Comparison of ENCODE assay signal across 9 mouse cellular contexts in genomic region chr6:99991079-99991478, GRCm38 (mm10).
DNase-seq lines count a peak whose midpoint lies in the region; ATAC-seq and TF ChIP-seq lines count a peak whose summit lies in the region.
"Had no signal": no experiment of that assay in that cellular context is flagged by ENCODE, and none has a peak within 500 bp of the region (broad histone marks: within the 10 kb centered on the region; RNA-seq: fewer than 3 reads in every experiment).

No protein-coding gene starts in this region.

- no peak overlapping the region for H3K4me3 ChIP-seq in MEL (ENCODE audit: control insufficient read depth in 1 of 2, insufficient read depth in 1 of 2, low read depth in 2 of 2, low read length in 2 of 2)
- H3K4me3 ChIP-seq in embryonic facial prominence, embryonic 14.5 days (ENCODE audit: low read depth, low read length) = no peak overlapping the region
- no peak overlapping the region for H3K4me3 ChIP-seq in hindbrain, embryonic 14.5 days (replicated peaks; ENCODE audit: low read length)
- H3K4me3 ChIP-seq in midbrain, embryonic 16.5 days (ENCODE audit: low read depth, low read length) = no peak overlapping the region
- H3K4me3 ChIP-seq: midbrain, embryonic 12.5 days had no signal

- no peaks in the 10 kb centered on the region for H3K9me3 ChIP-seq in MEL (replicated peaks; ENCODE audit: insufficient read depth, low read length)
- no peaks in the 10 kb centered on the region for H3K9me3 ChIP-seq in embryonic facial prominence, embryonic 14.5 days (ENCODE audit: control insufficient read depth, low read length)
- no peaks in the 10 kb centered on the region for H3K9me3 ChIP-seq in hindbrain, embryonic 14.5 days (ENCODE audit: control insufficient read depth, low read length)
- no peaks in the 10 kb centered on the region for H3K9me3 ChIP-seq in midbrain, embryonic 16.5 days (replicated peaks; ENCODE audit: control insufficient read depth, low read length, poor library complexity, severe bottlenecking)
- H3K9me3 ChIP-seq: midbrain, embryonic 12.5 days had no signal

- H3K79me2 ChIP-seq in MEL (ENCODE audit: control insufficient read depth, insufficient read depth, low read length, poor library complexity) = no peaks in the 10 kb centered on the region

- TF ChIP-seq POLR2A in MEL (IDR thresholded peaks at IDR 0.05; ENCODE audit: control insufficient read depth in 1 of 2, insufficient read depth in 1 of 2, low read depth in 1 of 2, low read length in 2 of 2, poor library complexity in 1 of 2) = no peak

- no peak overlapping the region for H3K4me2 ChIP-seq in embryonic facial prominence, embryonic 14.5 days (ENCODE audit: low read depth, low read length)
- H3K4me2 ChIP-seq in hindbrain, embryonic 14.5 days (replicated peaks) = no peak overlapping the region
- no peak overlapping the region for H3K4me2 ChIP-seq in midbrain, embryonic 16.5 days (ENCODE audit: low read length)
- H3K4me2 ChIP-seq: midbrain, embryonic 12.5 days had no signal

- peak overlapping the region; percentile 30; the same call in 1 of the 2 replicates for H3K27ac ChIP-seq in MEL (ENCODE audit: control insufficient read depth, low read depth, low read length)
- peak overlapping the region; percentile 33; the same call in 1 of the 2 replicates for H3K27ac ChIP-seq in embryonic facial prominence, embryonic 14.5 days (replicated peaks; ENCODE audit: low read depth, low read length)
- no peak overlapping the region for H3K27ac ChIP-seq in hindbrain, embryonic 14.5 days
- H3K27ac ChIP-seq in midbrain, embryonic 16.5 days (ENCODE audit: low read length) = no peak overlapping the region
- H3K27ac ChIP-seq: midbrain, embryonic 12.5 days had no signal

- TF ChIP-seq RAD21 in MEL (IDR thresholded peaks at IDR 0.05; ENCODE audit: low read depth, low read length) = no peak

- WGBS in embryonic facial prominence, embryonic 14.5 days = 29% methylated on average over 7 of the region's 7 CpGs
- 55% methylated on average over 7 of the region's 7 CpGs for WGBS in hindbrain, embryonic 14.5 days
- WGBS in midbrain, embryonic 16.5 days = 50% methylated on average over 7 of the region's 7 CpGs

- TF ChIP-seq EP300 in MEL (IDR thresholded peaks at IDR 0.05; ENCODE audit: low read depth in 1 of 2, low read length in 2 of 2) = peak; percentile 66 to 87

- no peaks in the 10 kb centered on the region; a peak in 2 of 4 replicates for H3K36me3 ChIP-seq in MEL (ENCODE audit: control insufficient read depth in 1 of 2, insufficient read depth in 2 of 2, low read length in 2 of 2)
- H3K36me3 ChIP-seq in embryonic facial prominence, embryonic 14.5 days (ENCODE audit: control insufficient read depth, insufficient read depth, low read length) = no peaks in the 10 kb centered on the region
- no peaks in the 10 kb centered on the region for H3K36me3 ChIP-seq in hindbrain, embryonic 14.5 days (replicated peaks; ENCODE audit: control insufficient read depth, insufficient read depth)
- no peaks in the 10 kb centered on the region for H3K36me3 ChIP-seq in midbrain, embryonic 16.5 days (ENCODE audit: control insufficient read depth, insufficient read depth, low read length)
- H3K36me3 ChIP-seq: midbrain, embryonic 12.5 days had no signal

- no peak for TF ChIP-seq CTCF in MEL (IDR thresholded peaks at IDR 0.05 in 2 of 3, conservative IDR thresholded peaks at IDR 0.05 in 1 of 3; ENCODE audit: control insufficient read depth in 1 of 3, insufficient read depth in 1 of 3, low read depth in 2 of 3, low read length in 3 of 3, poor library complexity in 1 of 3, severe bottlenecking in 1 of 3)

- no peak overlapping the region for H3K9ac ChIP-seq in MEL (ENCODE audit: control insufficient read depth, low read depth, low read length, poor library complexity, severe bottlenecking)
- no peak overlapping the region for H3K9ac ChIP-seq in embryonic facial prominence, embryonic 14.5 days (ENCODE audit: low read depth, low read length)
- H3K9ac ChIP-seq in hindbrain, embryonic 14.5 days = no peak overlapping the region
- H3K9ac ChIP-seq in midbrain, embryonic 16.5 days (ENCODE audit: low read depth, low read length) = no peak overlapping the region
- H3K9ac ChIP-seq: midbrain, embryonic 12.5 days had no signal

- H3K4me1 ChIP-seq in MEL (ENCODE audit: control insufficient read depth in 1 of 2, insufficient read depth in 2 of 2, low read length in 2 of 2) = peaks cover 0 to 19% of the 10 kb centered on the region in 2 experiments; a peak in 2 of 4 replicates
- H3K4me1 ChIP-seq in embryonic facial prominence, embryonic 14.5 days (ENCODE audit: control insufficient read depth, insufficient read depth, low read length) = peaks cover 22% of the 10 kb centered on the region
- H3K4me1 ChIP-seq in hindbrain, embryonic 14.5 days (replicated peaks; ENCODE audit: control insufficient read depth, insufficient read depth, low read length) = peaks cover 10% of the 10 kb centered on the region
- peaks cover 5% of the 10 kb centered on the region; the same call in 1 of the 2 replicates for H3K4me1 ChIP-seq in midbrain, embryonic 16.5 days (ENCODE audit: control insufficient read depth, insufficient read depth, low read length)

- DNase-seq in MEL (ENCODE audit: low read depth, low spot score) = peak; percentile 93
- peak; percentile 81 to 90 for DNase-seq in adrenal gland, adult 18-20 months (ENCODE audit: low spot score in 2 of 2)
- peak; percentile 95 for DNase-seq in embryonic facial prominence, embryonic 14.5 days (ENCODE audit: low spot score)
- peak; percentile 78 for DNase-seq in hindbrain, embryonic 14.5 days (ENCODE audit: low spot score)
- DNase-seq in left cerebral cortex, postnatal 4 days = peak; percentile 90
- peak; percentile 85 to 90 for DNase-seq in urinary bladder, postnatal 36 days (ENCODE audit: low spot score in 2 of 2)

- no peaks in the 10 kb centered on the region for H3K27me3 ChIP-seq in MEL (ENCODE audit: control insufficient read depth in 1 of 2, insufficient read depth in 2 of 2, low read length in 2 of 2)
- H3K27me3 ChIP-seq in embryonic facial prominence, embryonic 14.5 days (replicated peaks; ENCODE audit: control insufficient read depth, insufficient read depth, low read length) = no peaks in the 10 kb centered on the region
- peaks cover 19% of the 10 kb centered on the region; the same call in 1 of the 2 replicates for H3K27me3 ChIP-seq in hindbrain, embryonic 14.5 days (ENCODE audit: control insufficient read depth, insufficient read depth, low read length)
- H3K27me3 ChIP-seq in midbrain, embryonic 16.5 days (ENCODE audit: control insufficient read depth, insufficient read depth, low read depth, low read length) = peaks cover 5% of the 10 kb centered on the region; the same call in 1 of the 2 replicates

- ATAC-seq in embryonic facial prominence, embryonic 14.5 days (ENCODE audit: low read depth) = peak; percentile 81
- peak; percentile 65; the same call in 1 of the 2 replicates for ATAC-seq in hindbrain, embryonic 14.5 days (ENCODE audit: low FRiP score)
- peak; percentile 66 for ATAC-seq in midbrain, embryonic 16.5 days
- ATAC-seq in inflammation-experienced regulatory T-cells, adult 6 months = no peak

- intact Hi-C loops in left cerebral cortex, postnatal 4 days (cut with DNase I) = no loop called here

TF ChIP-seq in MEL, 35 proteins besides CTCF, POLR2A, EP300 and RAD21:
- TF ChIP-seq MYB (IDR thresholded peaks at IDR 0.05; ENCODE audit: low read depth, low read length) (no peak), SIN3A (IDR thresholded peaks at IDR 0.05; ENCODE audit: low read length) (peak; percentile 49; the same call in 1 of the 2 replicates), ZC3H11A (IDR thresholded peaks at IDR 0.05; ENCODE audit: low read depth, low read length) (no peak), TCF12 (IDR thresholded peaks at IDR 0.05; ENCODE audit: low read depth, low read length) (0 out of 2 replicates have a peak, but pooled peaks have one; percentile 5), MAX (IDR thresholded peaks at IDR 0.05; ENCODE audit: low read length) (0 out of 2 replicates have a peak, but pooled peaks have one; percentile 19), MAZ (IDR thresholded peaks at IDR 0.05; ENCODE audit: low read depth, low read length) (no peak), MYC (IDR thresholded peaks at IDR 0.05; ENCODE audit: low read depth, low read length) (0 out of 2 replicates have a peak, but pooled peaks have one; percentile 29), JUND (IDR thresholded peaks at IDR 0.05; ENCODE audit: low read depth, low read length) (0 out of 2 replicates have a peak, but pooled peaks have one; percentile 56), HCFC1 (IDR thresholded peaks at IDR 0.05; ENCODE audit: low read depth, low read length) (no peak), ETS1 (IDR thresholded peaks at IDR 0.05; ENCODE audit: low read depth, low read length) (peak; percentile 71; the same call in 1 of the 2 replicates), RCOR1 (IDR thresholded peaks at IDR 0.05; ENCODE audit: low read depth, low read length) (peak; percentile 72), BHLHE40 (IDR thresholded peaks at IDR 0.05; ENCODE audit: borderline replicate concordance, low read depth, low read length) (peak; percentile 93), GATA1 (IDR thresholded peaks at IDR 0.05; ENCODE audit: low read depth, low read length) (peak; percentile 84)

Comparison
In these comparisons a context has a peak if more than half of its experiments do, and no peak if none do; other contexts are left out.
1. H3K27ac ChIP-seq: peak in MEL (single experiment) and embryonic facial prominence, embryonic 14.5 days (single experiment); none in hindbrain, embryonic 14.5 days (single experiment) and midbrain, embryonic 16.5 days (single experiment).
2. Peak in every context shown above with its lines, with median percentiles within 50 percentile points of each other: DNase-seq.